Comparison of ENCODE assay signal across 25 mouse cellular contexts in genomic region chr9:63889570-63889969, GRCm38 (mm10).
DNase-seq lines count a peak whose midpoint lies in the region; ATAC-seq and TF ChIP-seq lines count a peak whose summit lies in the region.
"Had no signal": no experiment of that assay in that cellular context is flagged by ENCODE, and none has a peak within 500 bp of the region (broad histone marks: within the 10 kb centered on the region; RNA-seq: fewer than 3 reads in every experiment).

No protein-coding gene starts in this region.

- no peak for TF ChIP-seq CTCF in lung, postnatal 0 days (IDR thresholded peaks at IDR 0.05)
- no peak for TF ChIP-seq CTCF in lung, adult 2 months (IDR thresholded peaks at IDR 0.05; ENCODE audit: insufficient read depth, low read length)

- H3K36me3 ChIP-seq in heart, embryonic 14.5 days (ENCODE audit: control insufficient read depth, insufficient read depth, low read length), result no peaks in the 10 kb centered on the region
- no peaks in the 10 kb centered on the region for H3K36me3 ChIP-seq in lung, postnatal 0 days (ENCODE audit: insufficient read depth, low read length)
- no peaks in the 10 kb centered on the region for H3K36me3 ChIP-seq in neural tube, embryonic 13.5 days
- H3K36me3 ChIP-seq in neural tube, embryonic 15.5 days, result no peaks in the 10 kb centered on the region
- H3K36me3 ChIP-seq: embryonic facial prominence, embryonic 10.5 days; embryonic facial prominence, embryonic 13.5 days; forebrain, embryonic 12.5 days; forebrain, embryonic 15.5 days; heart, embryonic 13.5 days; hindbrain, embryonic 12.5 days; hindbrain, embryonic 15.5 days had no signal

- ATAC-seq in heart, embryonic 14.5 days (ENCODE audit: insufficient number of reproducible peaks, insufficient read depth, low FRiP score, low read depth), result no peak
- no peak for ATAC-seq in lung, postnatal 0 days
- ATAC-seq in neural tube, embryonic 13.5 days (ENCODE audit: low read depth), result peak; percentile 61
- ATAC-seq in neural tube, embryonic 15.5 days (ENCODE audit: low FRiP score), result no peak
- ATAC-seq: forebrain, embryonic 15.5 days; Patski had no signal

- no peak overlapping the region; a peak in 1 of 4 replicates for H3K27ac ChIP-seq in heart, embryonic 14.5 days (replicated peaks in 1 of 2; ENCODE audit: control insufficient read depth in 1 of 2, insufficient read depth in 1 of 2, low read depth in 2 of 2, low read length in 2 of 2)
- H3K27ac ChIP-seq in lung, postnatal 0 days (ENCODE audit: low read length), result no peak overlapping the region
- H3K27ac ChIP-seq in neural tube, embryonic 13.5 days (replicated peaks), result peak overlapping the region; percentile 10; the same call in 1 of the 2 replicates
- H3K27ac ChIP-seq in neural tube, embryonic 15.5 days (replicated peaks), result no peak overlapping the region
- H3K27ac ChIP-seq: embryonic facial prominence, embryonic 10.5 days; embryonic facial prominence, embryonic 13.5 days; forebrain, embryonic 12.5 days; forebrain, embryonic 15.5 days; heart, adult 2 months; heart, embryonic 13.5 days; hindbrain, embryonic 12.5 days; hindbrain, embryonic 15.5 days had no signal

- no peak overlapping the region for H3K4me2 ChIP-seq in heart, embryonic 14.5 days (ENCODE audit: low read length)
- H3K4me2 ChIP-seq in lung, postnatal 0 days (replicated peaks; ENCODE audit: low read depth, low read length), result no peak overlapping the region
- no peak overlapping the region for H3K4me2 ChIP-seq in neural tube, embryonic 13.5 days
- H3K4me2 ChIP-seq in neural tube, embryonic 15.5 days, result no peak overlapping the region
- H3K4me2 ChIP-seq: embryonic facial prominence, embryonic 13.5 days; forebrain, embryonic 12.5 days; forebrain, embryonic 15.5 days; heart, embryonic 13.5 days; hindbrain, embryonic 12.5 days; hindbrain, embryonic 15.5 days had no signal

- H3K4me3 ChIP-seq in heart, embryonic 14.5 days (ENCODE audit: control insufficient read depth in 1 of 2, insufficient read depth in 1 of 2, low read depth in 1 of 2, low read length in 2 of 2), result no peak overlapping the region
- H3K4me3 ChIP-seq in lung, postnatal 0 days (ENCODE audit: low read depth, low read length), result no peak overlapping the region
- no peak overlapping the region for H3K4me3 ChIP-seq in lung, adult 2 months (replicated peaks; ENCODE audit: extremely low read depth, low read depth, low read length)
- H3K4me3 ChIP-seq in neural tube, embryonic 13.5 days, result no peak overlapping the region
- H3K4me3 ChIP-seq in neural tube, embryonic 15.5 days (replicated peaks), result no peak overlapping the region
- H3K4me3 ChIP-seq: embryonic facial prominence, embryonic 10.5 days; embryonic facial prominence, embryonic 13.5 days; erythroblast, embryonic 14.5 days; forebrain, embryonic 12.5 days; forebrain, embryonic 15.5 days; heart, adult 2 months; heart, embryonic 13.5 days; hindbrain, embryonic 12.5 days; hindbrain, embryonic 15.5 days had no signal

- H3K27me3 ChIP-seq in heart, embryonic 14.5 days (ENCODE audit: control insufficient read depth, insufficient read depth, low read length), result no peaks in the 10 kb centered on the region
- H3K27me3 ChIP-seq in lung, postnatal 0 days (replicated peaks; ENCODE audit: insufficient read depth, low read length), result no peaks in the 10 kb centered on the region
- peaks cover 15% of the 10 kb centered on the region for H3K27me3 ChIP-seq in neural tube, embryonic 13.5 days
- H3K27me3 ChIP-seq in neural tube, embryonic 15.5 days (replicated peaks), result peaks cover 1% of the 10 kb centered on the region; the same call in 1 of the 2 replicates
- H3K27me3 ChIP-seq: embryonic facial prominence, embryonic 13.5 days; forebrain, embryonic 12.5 days; forebrain, embryonic 15.5 days; heart, embryonic 13.5 days; Patski had no signal

- peaks cover 4 to 14% of the 10 kb centered on the region in 2 experiments for H3K4me1 ChIP-seq in heart, embryonic 14.5 days (ENCODE audit: control insufficient read depth in 2 of 2, insufficient read depth in 2 of 2, low read length in 2 of 2)
- no peaks in the 10 kb centered on the region for H3K4me1 ChIP-seq in lung, postnatal 0 days (ENCODE audit: insufficient read depth, low read depth, low read length)
- no peaks in the 10 kb centered on the region for H3K4me1 ChIP-seq in lung, adult 2 months (ENCODE audit: control insufficient read depth, insufficient read depth, low read length)
- peaks cover 44% of the 10 kb centered on the region for H3K4me1 ChIP-seq in neural tube, embryonic 13.5 days (replicated peaks)
- H3K4me1 ChIP-seq in neural tube, embryonic 15.5 days, result peaks cover 27% of the 10 kb centered on the region
- H3K4me1 ChIP-seq: forebrain, embryonic 12.5 days had no signal

- no peak for TF ChIP-seq EP300 in lung, postnatal 0 days (IDR thresholded peaks at IDR 0.05)

- no peak for TF ChIP-seq POLR2A in lung, adult 2 months (IDR thresholded peaks at IDR 0.05; ENCODE audit: borderline replicate concordance, extremely low read depth, low read depth, low read length)

- no peaks in the 10 kb centered on the region for H3K9me3 ChIP-seq in heart, embryonic 14.5 days (ENCODE audit: control insufficient read depth, low read length)
- H3K9me3 ChIP-seq in lung, postnatal 0 days (ENCODE audit: low read length), result no peaks in the 10 kb centered on the region
- H3K9me3 ChIP-seq in neural tube, embryonic 13.5 days, result no peaks in the 10 kb centered on the region
- no peaks in the 10 kb centered on the region for H3K9me3 ChIP-seq in neural tube, embryonic 15.5 days (replicated peaks)
- H3K9me3 ChIP-seq: embryonic facial prominence, embryonic 10.5 days; embryonic facial prominence, embryonic 13.5 days; forebrain, embryonic 12.5 days; forebrain, embryonic 15.5 days; heart, embryonic 13.5 days; hindbrain, embryonic 12.5 days; hindbrain, embryonic 15.5 days had no signal

- peak; percentile 23 for DNase-seq in adrenal gland, postnatal 14 days
- no peak for DNase-seq in adrenal gland, adult (ENCODE audit: inconsistent age in 2 of 2, low spot score in 1 of 2)
- no peak for DNase-seq in heart, postnatal 25 days (ENCODE audit: low spot score)
- DNase-seq in lung, postnatal 0 days (ENCODE audit: low spot score), result peak; percentile 11
- no peak for DNase-seq in lung, adult 2 months
- DNase-seq: adrenal gland, adult 2 months; adrenal gland, postnatal 25 days; cerebellum, adult 11-12 months; cerebellum, adult 8-10 months; cerebellum, postnatal 36 days; embryo, embryonic 11 days; gastrocnemius, postnatal 25 days; heart, adult 2 months had no signal

- intact Hi-C loops in heart, postnatal 25 days (cut with DNase I), result no loop called here

- H3K9ac ChIP-seq in heart, embryonic 14.5 days (ENCODE audit: low read length), result 0 out of 2 replicates have a peak overlapping the region, but pooled peaks have one; percentile 18
- H3K9ac ChIP-seq in lung, postnatal 0 days (replicated peaks; ENCODE audit: low read depth), result no peak overlapping the region
- no peak overlapping the region for H3K9ac ChIP-seq in neural tube, embryonic 13.5 days
- H3K9ac ChIP-seq in neural tube, embryonic 15.5 days (replicated peaks), result no peak overlapping the region
- H3K9ac ChIP-seq: embryonic facial prominence, embryonic 13.5 days; forebrain, embryonic 12.5 days; forebrain, embryonic 15.5 days; heart, embryonic 13.5 days; hindbrain, embryonic 12.5 days; hindbrain, embryonic 15.5 days had no signal

- WGBS in heart, embryonic 14.5 days, result 71% methylated on average over 6 of the region's 6 CpGs
- 61% methylated on average over 6 of the region's 6 CpGs for WGBS in lung, postnatal 0 days
- 59% methylated on average over 6 of the region's 6 CpGs for WGBS in lung, adult 2 months
- WGBS in neural tube, embryonic 13.5 days, result 55% methylated on average over 6 of the region's 6 CpGs
- WGBS in neural tube, embryonic 15.5 days, result 46% methylated on average over 6 of the region's 6 CpGs

Comparison
In these comparisons a context has a peak if more than half of its experiments do, and no peak if none do; other contexts are left out.
1. DNase-seq: peak in adrenal gland, postnatal 14 days (single experiment) and lung, postnatal 0 days (single experiment); none in adrenal gland, adult (0 of 2), heart, postnatal 25 days (single experiment) and lung, adult 2 months (single experiment).